Mouse (Mus musculus): ENCODE results near the gene Foxf1. TPM values are rescaled to one million over a fixed set of nuclear protein-coding genes. Genes with fewer than 3 reads are reported as not detected.
A peak's percentile ranks its signal among the peaks of the same experiment; 100 is the strongest.

Gene Foxf1
- polyA plus RNA-seq, 1 experiment from 2014 or later: 2.7 TPM

DNA sequence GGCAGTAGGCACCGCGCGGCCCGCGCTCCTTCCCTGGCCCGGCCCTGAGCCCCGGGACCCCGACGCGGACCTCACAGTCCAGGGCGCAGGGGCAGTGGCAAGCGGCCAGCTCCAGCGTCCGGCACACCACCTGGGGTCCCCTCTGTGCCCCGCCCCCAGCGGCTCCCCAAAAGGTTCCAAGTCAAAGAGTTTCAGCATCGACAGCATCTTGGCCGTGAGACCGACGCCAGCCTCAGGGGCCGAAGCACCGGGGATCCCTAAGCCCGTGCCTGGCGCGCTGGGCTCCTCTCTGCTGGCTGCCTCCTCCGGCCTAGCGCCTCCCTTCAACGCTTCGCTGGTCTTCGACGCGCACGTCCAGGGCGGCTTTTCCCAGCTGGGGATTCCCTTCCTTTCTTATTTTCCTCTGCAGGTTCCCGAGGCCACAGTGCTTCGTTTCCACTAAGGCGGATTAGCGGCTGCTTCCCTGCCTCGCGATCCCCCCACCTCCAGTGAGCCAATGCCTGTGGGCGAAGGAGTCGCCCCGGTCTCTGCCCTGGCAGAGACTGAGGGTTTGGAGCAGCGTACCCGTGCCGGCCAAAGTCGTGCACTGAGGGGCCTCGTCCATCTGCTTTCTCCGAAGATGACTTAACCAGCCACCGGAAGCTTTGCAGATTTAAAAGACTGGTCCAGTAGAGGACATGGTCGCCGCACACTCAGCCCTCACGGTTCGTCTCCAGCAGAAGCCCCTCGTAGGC lies 44.5 kb downstream of the Foxf1 start:
- peaks cover 78% of the 10 kb centered on the region for H3K27me3 ChIP-seq (ENCODE audit: insufficient read depth, low read length)

DNA sequence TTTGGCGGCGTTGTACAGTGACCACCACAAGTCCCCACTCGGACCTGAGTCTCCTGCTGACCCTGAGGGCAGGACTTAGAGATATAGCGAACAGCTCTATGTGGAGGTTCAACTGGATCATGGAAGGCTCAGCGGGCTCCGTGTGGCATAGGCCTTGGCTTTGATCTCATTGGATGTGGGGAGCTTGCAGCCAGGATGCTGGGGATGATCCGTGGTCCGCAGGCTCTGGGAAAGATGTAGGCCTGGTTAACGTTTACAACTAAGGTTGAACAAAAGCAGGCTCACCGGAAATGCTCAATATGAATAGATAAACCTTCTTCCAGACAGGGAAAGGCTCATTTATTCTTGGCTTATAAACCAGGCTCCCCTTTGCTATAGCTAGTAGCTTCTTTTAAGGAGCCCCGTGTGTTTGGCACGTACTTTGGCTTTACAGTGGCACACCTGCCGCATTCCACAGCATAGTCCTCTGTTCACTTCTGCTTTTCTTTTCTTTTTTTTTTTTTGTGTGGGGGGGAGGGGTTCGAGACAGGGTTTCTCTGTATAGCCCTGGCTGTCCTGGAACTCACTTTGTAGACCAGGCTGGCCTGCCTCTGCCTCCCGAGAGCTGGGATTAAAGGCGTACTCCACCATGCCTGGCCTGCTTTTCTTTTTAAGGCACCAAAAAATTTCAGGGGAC lies 45.2 kb downstream of the Foxf1 start:
- H3K4me2 ChIP-seq (ENCODE audit: low read depth, low read length): no peak overlapping the region
- peaks cover 71% of the 10 kb centered on the region for H3K27me3 ChIP-seq (ENCODE audit: insufficient read depth, low read length)
- ATAC-seq: no peak
- H3K9me3 ChIP-seq (ENCODE audit: low read length): no peaks in the 10 kb centered on the region
- H3K36me3 ChIP-seq (replicated peaks; ENCODE audit: insufficient read depth, low read length): no peaks in the 10 kb centered on the region
- TF ChIP-seq EP300 (IDR thresholded peaks at IDR 0.05; ENCODE audit: low read depth): no peak
- TF ChIP-seq CTCF (IDR thresholded peaks at IDR 0.05; ENCODE audit: low read depth): no peak
- H3K4me3 ChIP-seq (ENCODE audit: low read depth, low read length): no peak overlapping the region
- H3K27ac ChIP-seq (ENCODE audit: low read depth): no peak overlapping the region
- 18% methylated on average over 16 of the region's 16 CpGs for WGBS (ENCODE audit: insufficient replicate concordance)
- peaks cover 8% of the 10 kb centered on the region; the same call in 1 of the 2 replicates for H3K4me1 ChIP-seq (ENCODE audit: insufficient read depth)
- H3K9ac ChIP-seq (replicated peaks): no peak overlapping the region
- DNase-seq: no peak

More for the DNA sequence above, 44.5 kb downstream of the Foxf1 start:
- no peaks in the 10 kb centered on the region for H3K9me3 ChIP-seq (ENCODE audit: low read length)
- H3K36me3 ChIP-seq (replicated peaks; ENCODE audit: insufficient read depth, low read length): no peaks in the 10 kb centered on the region
- H3K27ac ChIP-seq (ENCODE audit: low read depth): no peak overlapping the region
- ATAC-seq (no peak), DNase-seq (no peak)
- TF ChIP-seq EP300 (IDR thresholded peaks at IDR 0.05; ENCODE audit: low read depth) (no peak), CTCF (IDR thresholded peaks at IDR 0.05; ENCODE audit: low read depth) (no peak)
- peaks cover 8% of the 10 kb centered on the region; the same call in 1 of the 2 replicates for H3K4me1 ChIP-seq (ENCODE audit: insufficient read depth)
- 4% methylated on average over 49 of the region's 55 CpGs for WGBS (ENCODE audit: insufficient replicate concordance)
- peak overlapping the region; percentile 18; the same call in 1 of the 2 replicates for H3K4me2 ChIP-seq (ENCODE audit: low read depth, low read length)
- no peak overlapping the region for H3K9ac ChIP-seq (replicated peaks)
- no peak overlapping the region for H3K4me3 ChIP-seq (ENCODE audit: low read depth, low read length)

DNA sequence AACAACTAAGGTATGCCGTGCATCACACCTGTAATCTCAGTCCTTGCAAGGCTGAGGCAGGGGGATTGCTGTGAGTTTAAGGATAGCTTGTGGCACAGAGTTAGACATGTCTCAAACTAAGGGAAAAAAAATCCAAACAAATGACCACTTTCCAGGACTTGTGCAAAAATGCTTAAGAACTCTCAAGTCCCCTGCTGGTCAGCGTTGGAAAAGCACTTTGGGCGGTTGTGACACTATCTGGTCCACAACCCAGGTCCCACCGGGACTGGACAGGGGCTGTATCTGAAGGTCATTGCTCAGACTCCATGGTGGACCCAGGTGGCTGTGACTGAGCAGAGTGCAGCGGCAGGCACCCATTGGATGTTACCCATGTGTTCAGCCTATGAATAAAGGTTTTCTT lies 46.3 kb downstream of the Foxf1 start:
- peak; percentile 56 for TF ChIP-seq CTCF (IDR thresholded peaks at IDR 0.05; ENCODE audit: low read depth)
- TF ChIP-seq EP300 (IDR thresholded peaks at IDR 0.05; ENCODE audit: low read depth): no peak
- Histone ChIP-seq H3K27me3 (ENCODE audit: insufficient read depth, low read length) (peaks cover 60% of the 10 kb centered on the region), H3K27ac (ENCODE audit: low read depth) (no peak overlapping the region), H3K4me1 (ENCODE audit: insufficient read depth) (peaks cover 8% of the 10 kb centered on the region; the same call in 1 of the 2 replicates), H3K4me3 (ENCODE audit: low read depth, low read length) (no peak overlapping the region), H3K4me2 (ENCODE audit: low read depth, low read length) (no peak overlapping the region), H3K36me3 (replicated peaks; ENCODE audit: insufficient read depth, low read length) (no peaks in the 10 kb centered on the region), H3K9ac (replicated peaks) (no peak overlapping the region), H3K9me3 (ENCODE audit: low read length) (no peaks in the 10 kb centered on the region)
- WGBS (ENCODE audit: insufficient replicate concordance): 32% methylated on average over 5 of the region's 5 CpGs
- DNase-seq (no peak), ATAC-seq (no peak)

DNA sequence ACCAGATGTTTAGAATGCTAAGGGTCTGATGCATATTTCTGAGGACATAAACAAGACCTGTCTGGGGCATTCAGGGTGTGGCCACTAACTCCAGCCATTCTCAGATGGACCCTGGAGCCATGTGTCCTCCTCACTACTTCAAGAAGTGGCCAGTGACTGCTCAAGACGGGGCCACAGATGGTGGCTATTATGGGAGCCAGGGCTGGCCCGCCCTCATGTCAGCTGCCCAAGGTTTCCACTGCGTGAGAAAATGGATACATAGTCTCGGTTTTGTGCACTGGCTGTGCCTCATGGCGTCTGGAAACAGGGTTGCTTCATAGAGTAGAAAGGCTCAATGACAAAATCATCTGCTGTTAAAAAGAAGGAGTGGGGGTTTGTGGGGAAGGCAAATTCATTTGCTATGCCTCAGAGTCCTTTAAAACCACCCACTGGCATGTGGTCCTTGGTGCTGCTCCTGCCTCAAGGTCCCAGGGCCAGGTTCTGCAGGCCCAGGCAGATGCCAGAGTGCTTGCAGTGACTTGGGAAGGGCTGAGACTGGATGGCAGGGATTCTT lies 48.9 kb downstream of the Foxf1 start:
- H3K4me3 ChIP-seq (ENCODE audit: low read depth, low read length): no peak overlapping the region
- H3K4me2 ChIP-seq (ENCODE audit: low read depth, low read length): no peak overlapping the region
- 71% methylated on average over 5 of the region's 5 CpGs for WGBS (ENCODE audit: insufficient replicate concordance)
- no peak for ATAC-seq
- no peaks in the 10 kb centered on the region for H3K36me3 ChIP-seq (replicated peaks; ENCODE audit: insufficient read depth, low read length)
- H3K4me1 ChIP-seq (ENCODE audit: insufficient read depth): peaks cover 5% of the 10 kb centered on the region; the same call in 1 of the 2 replicates
- H3K9ac ChIP-seq (replicated peaks): no peak overlapping the region
- H3K9me3 ChIP-seq (ENCODE audit: low read length): no peaks in the 10 kb centered on the region
- no peak overlapping the region for H3K27ac ChIP-seq (ENCODE audit: low read depth)
- peaks cover 35% of the 10 kb centered on the region for H3K27me3 ChIP-seq (ENCODE audit: insufficient read depth, low read length)
- no peak for TF ChIP-seq CTCF (IDR thresholded peaks at IDR 0.05; ENCODE audit: low read depth)
- no peak for TF ChIP-seq EP300 (IDR thresholded peaks at IDR 0.05; ENCODE audit: low read depth)
- no peak for DNase-seq

DNA sequence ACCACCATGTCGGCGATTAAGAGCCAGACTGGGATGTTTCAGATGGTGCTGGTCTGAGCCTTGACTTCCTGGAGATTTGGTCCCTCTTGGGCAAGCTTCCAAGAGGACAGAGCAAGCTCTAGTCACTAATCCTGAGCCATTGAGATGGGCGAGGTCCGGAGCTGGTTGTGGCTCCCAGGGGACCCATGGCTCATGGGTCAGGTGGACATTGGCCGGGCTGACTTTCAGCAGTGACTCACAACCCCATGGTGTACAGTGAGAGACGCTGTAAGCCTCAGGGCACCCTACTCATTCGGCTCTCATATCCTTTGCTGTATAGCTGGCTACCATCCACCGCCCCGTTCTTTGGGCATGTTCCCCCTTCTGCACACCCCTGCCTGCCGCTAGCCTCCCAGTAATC lies 49.9 kb downstream of the Foxf1 start:
- Histone ChIP-seq H3K9ac (replicated peaks) (no peak overlapping the region), H3K27ac (ENCODE audit: low read depth) (no peak overlapping the region), H3K36me3 (replicated peaks; ENCODE audit: insufficient read depth, low read length) (no peaks in the 10 kb centered on the region), H3K4me3 (ENCODE audit: low read depth, low read length) (no peak overlapping the region), H3K4me1 (ENCODE audit: insufficient read depth) (no peaks in the 10 kb centered on the region), H3K27me3 (ENCODE audit: insufficient read depth, low read length) (peaks cover 24% of the 10 kb centered on the region), H3K9me3 (ENCODE audit: low read length) (no peaks in the 10 kb centered on the region), H3K4me2 (ENCODE audit: low read depth, low read length) (no peak overlapping the region)
- ATAC-seq (no peak), DNase-seq (no peak)
- TF ChIP-seq EP300 (IDR thresholded peaks at IDR 0.05; ENCODE audit: low read depth) (no peak), CTCF (IDR thresholded peaks at IDR 0.05; ENCODE audit: low read depth) (no peak)
- WGBS (ENCODE audit: insufficient replicate concordance): 73% methylated on average over 10 of the region's 10 CpGs

- WGBS (ENCODE audit: insufficient replicate concordance): 73% methylated on average over 11 of the region's 11 CpGs
- Histone ChIP-seq H3K9me3 (ENCODE audit: low read length) (no peaks in the 10 kb centered on the region), H3K9ac (replicated peaks) (no peak overlapping the region), H3K36me3 (replicated peaks; ENCODE audit: insufficient read depth, low read length) (no peaks in the 10 kb centered on the region), H3K4me3 (ENCODE audit: low read depth, low read length) (no peak overlapping the region), H3K27ac (ENCODE audit: low read depth) (no peak overlapping the region), H3K27me3 (ENCODE audit: insufficient read depth, low read length) (peaks cover 20% of the 10 kb centered on the region), H3K4me1 (ENCODE audit: insufficient read depth) (no peaks in the 10 kb centered on the region), H3K4me2 (ENCODE audit: low read depth, low read length) (no peak overlapping the region)
- no peak for ATAC-seq
- TF ChIP-seq CTCF (IDR thresholded peaks at IDR 0.05; ENCODE audit: low read depth) (no peak), EP300 (IDR thresholded peaks at IDR 0.05; ENCODE audit: low read depth) (no peak)
- DNase-seq: no peak
These were observed 50.3 kb downstream of the Foxf1 start for GRCm38 (mm10) chr8:121134512-121134911.

Data from liver, postnatal 0 days (tissue).